Mouse (Mus musculus): ENCODE measurements around the gene Sema3a. TPM values are rescaled to one million over a fixed set of nuclear protein-coding genes. Genes with fewer than 3 reads are reported as not detected.

The Sema3a gene
- polyA plus RNA-seq, 1 experiment from 2014 or later: 24.9 TPM

DNA sequence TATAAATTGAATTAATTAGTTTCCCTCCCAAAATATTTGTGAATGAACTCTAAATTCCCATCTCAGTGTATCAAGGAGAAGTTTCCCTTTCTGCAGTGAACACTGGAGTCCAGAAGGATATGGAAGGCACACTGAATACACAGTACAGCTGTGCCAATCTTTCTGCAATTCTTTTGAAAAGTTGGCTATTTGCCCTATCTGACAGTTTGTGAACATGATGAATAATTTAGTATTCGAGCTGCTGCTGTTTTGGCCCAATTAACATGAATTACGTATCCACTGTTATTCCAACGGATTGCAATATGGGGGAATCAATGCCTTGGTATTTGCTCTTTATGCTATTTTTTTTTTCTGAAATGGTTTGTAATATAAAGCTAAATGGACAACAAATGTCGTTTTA lies 254.0 kb downstream of the Sema3a start:
- Histone ChIP-seq H3K27ac (ENCODE audit: low read depth) (no peak overlapping the region), H3K36me3 (ENCODE audit: control insufficient read depth, insufficient read depth, low read length) (no peaks in the 10 kb centered on the region), H3K4me1 (replicated peaks; ENCODE audit: control insufficient read depth, insufficient read depth, low read length) (no peaks in the 10 kb centered on the region), H3K4me2 (ENCODE audit: low read length) (no peak overlapping the region), H3K9ac (ENCODE audit: low read length) (no peak overlapping the region), H3K4me3 (ENCODE audit: low read depth, low read length) (no peak overlapping the region), H3K9me3 (ENCODE audit: control insufficient read depth, low read length) (no peaks in the 10 kb centered on the region), H3K27me3 (replicated peaks; ENCODE audit: control insufficient read depth, insufficient read depth, low read length) (no peaks in the 10 kb centered on the region)
- DNase-seq (ENCODE audit: low spot score) (no peak), ATAC-seq (replicated peaks; ENCODE audit: low FRiP score, low TSS enrichment, low read depth) (no peak)
- 81% methylated on average over 4 of the region's 4 CpGs for WGBS

DNA sequence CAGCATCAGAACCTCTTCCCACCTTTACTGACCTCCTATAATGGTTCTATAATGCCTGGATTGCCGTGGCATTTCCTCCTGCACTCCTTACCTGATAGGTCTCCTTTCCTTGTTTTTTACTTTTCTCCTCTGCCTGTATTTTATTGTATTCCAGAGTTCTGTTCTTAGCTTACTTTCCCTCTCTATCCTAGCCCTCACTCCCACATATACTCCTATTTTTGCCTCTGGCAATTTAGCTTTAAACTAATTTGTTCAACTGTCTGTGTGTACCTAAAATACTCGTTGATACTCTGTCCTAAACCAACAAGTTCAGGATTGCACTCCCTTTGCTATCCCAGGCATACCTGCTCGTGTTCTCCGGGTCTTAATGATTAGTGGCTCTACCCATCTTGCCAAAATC lies 258.8 kb downstream of the Sema3a start:
- Histone ChIP-seq H3K27ac (ENCODE audit: low read depth) (no peak overlapping the region), H3K4me1 (replicated peaks; ENCODE audit: control insufficient read depth, insufficient read depth, low read length) (no peaks in the 10 kb centered on the region), H3K36me3 (ENCODE audit: control insufficient read depth, insufficient read depth, low read length) (no peaks in the 10 kb centered on the region), H3K4me2 (ENCODE audit: low read length) (no peak overlapping the region), H3K9ac (ENCODE audit: low read length) (no peak overlapping the region), H3K27me3 (replicated peaks; ENCODE audit: control insufficient read depth, insufficient read depth, low read length) (no peaks in the 10 kb centered on the region), H3K4me3 (ENCODE audit: low read depth, low read length) (no peak overlapping the region), H3K9me3 (ENCODE audit: control insufficient read depth, low read length) (no peaks in the 10 kb centered on the region)
- ATAC-seq (replicated peaks; ENCODE audit: low FRiP score, low TSS enrichment, low read depth) (no peak), DNase-seq (ENCODE audit: low spot score) (no peak)
- WGBS: 78% methylated on average over 4 of the region's 4 CpGs

DNA sequence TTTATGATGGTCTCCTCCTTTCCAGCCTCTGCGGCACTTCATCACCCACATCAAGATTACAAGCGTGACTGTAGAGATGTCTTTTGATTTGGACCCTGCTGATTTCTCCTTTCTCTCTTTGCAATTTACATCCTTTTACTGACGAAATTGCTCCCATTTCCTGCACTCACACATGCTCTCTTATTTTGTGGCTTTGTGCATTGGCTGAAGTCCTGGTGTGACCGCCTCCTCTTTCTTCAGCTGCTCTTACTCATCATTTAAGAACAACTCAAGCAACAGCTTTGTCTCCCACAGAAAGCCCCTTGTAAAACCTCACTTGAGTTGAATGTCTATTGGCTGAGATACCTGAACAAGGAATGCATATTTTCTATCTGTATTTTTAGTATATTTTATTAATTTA lies 259.5 kb downstream of the Sema3a start:
- WGBS: 74% methylated on average over 4 of the region's 4 CpGs
- no peak overlapping the region for H3K27ac ChIP-seq (ENCODE audit: low read depth)
- H3K36me3 ChIP-seq (ENCODE audit: control insufficient read depth, insufficient read depth, low read length): no peaks in the 10 kb centered on the region
- no peaks in the 10 kb centered on the region for H3K9me3 ChIP-seq (ENCODE audit: control insufficient read depth, low read length)
- no peak overlapping the region for H3K9ac ChIP-seq (ENCODE audit: low read length)
- no peak overlapping the region for H3K4me3 ChIP-seq (ENCODE audit: low read depth, low read length)
- H3K4me1 ChIP-seq (replicated peaks; ENCODE audit: control insufficient read depth, insufficient read depth, low read length): no peaks in the 10 kb centered on the region
- no peaks in the 10 kb centered on the region for H3K27me3 ChIP-seq (replicated peaks; ENCODE audit: control insufficient read depth, insufficient read depth, low read length)
- ATAC-seq (replicated peaks; ENCODE audit: low FRiP score, low TSS enrichment, low read depth) (no peak), DNase-seq (ENCODE audit: low spot score) (no peak)
- H3K4me2 ChIP-seq (ENCODE audit: low read length): no peak overlapping the region

DNA sequence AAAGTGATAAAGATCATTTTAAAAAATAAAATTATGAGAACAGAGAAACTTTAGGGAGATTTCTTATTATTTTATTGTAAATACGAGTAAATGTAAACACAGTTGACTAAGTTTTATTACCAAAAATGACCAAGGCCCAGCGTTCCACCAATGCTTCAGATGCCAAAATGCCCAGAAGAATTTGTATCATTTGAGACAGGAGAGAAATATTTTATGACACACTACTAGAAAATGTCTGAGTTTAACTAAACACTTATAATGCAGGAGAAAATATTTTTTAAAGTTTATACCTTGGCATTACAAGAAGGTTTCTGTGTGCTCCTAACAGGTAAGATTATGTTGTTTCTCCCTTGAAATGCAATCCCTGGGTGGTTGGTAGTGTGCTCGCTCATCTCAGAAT lies 261.4 kb downstream of the Sema3a start:
- Histone ChIP-seq H3K4me3 (ENCODE audit: low read depth, low read length) (no peak overlapping the region), H3K27ac (ENCODE audit: low read depth) (no peak overlapping the region), H3K36me3 (ENCODE audit: control insufficient read depth, insufficient read depth, low read length) (no peaks in the 10 kb centered on the region), H3K27me3 (replicated peaks; ENCODE audit: control insufficient read depth, insufficient read depth, low read length) (no peaks in the 10 kb centered on the region), H3K4me2 (ENCODE audit: low read length) (no peak overlapping the region), H3K9ac (ENCODE audit: low read length) (no peak overlapping the region), H3K9me3 (ENCODE audit: control insufficient read depth, low read length) (no peaks in the 10 kb centered on the region), H3K4me1 (replicated peaks; ENCODE audit: control insufficient read depth, insufficient read depth, low read length) (no peaks in the 10 kb centered on the region)
- 68% methylated on average over 3 of the region's 3 CpGs for WGBS
- no peak for ATAC-seq (replicated peaks; ENCODE audit: low FRiP score, low TSS enrichment, low read depth)
- DNase-seq (ENCODE audit: low spot score): no peak

DNA sequence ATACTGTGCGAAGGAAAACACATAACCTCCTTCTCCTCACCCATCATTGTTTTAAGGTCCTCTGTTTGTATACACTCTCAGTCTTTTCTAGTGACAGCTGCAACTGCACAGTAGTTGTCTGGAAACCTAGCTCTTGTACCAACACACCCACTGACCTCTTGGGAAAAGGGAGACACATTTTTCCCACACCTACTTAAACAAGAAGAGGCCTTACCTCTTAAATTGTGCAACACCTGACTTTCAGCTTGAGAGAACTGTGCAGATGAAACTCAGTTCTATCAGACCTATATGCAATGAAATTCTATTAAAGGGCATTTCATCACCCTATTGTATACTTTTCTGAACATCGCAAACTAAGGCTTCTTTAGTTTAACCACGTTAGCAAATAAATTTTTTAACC lies 262.5 kb downstream of the Sema3a start:
- DNase-seq (ENCODE audit: low spot score): no peak
- H3K4me1 ChIP-seq (replicated peaks; ENCODE audit: control insufficient read depth, insufficient read depth, low read length): no peaks in the 10 kb centered on the region
- H3K36me3 ChIP-seq (ENCODE audit: control insufficient read depth, insufficient read depth, low read length): no peaks in the 10 kb centered on the region
- H3K9me3 ChIP-seq (ENCODE audit: control insufficient read depth, low read length): no peaks in the 10 kb centered on the region
- H3K9ac ChIP-seq (ENCODE audit: low read length): no peak overlapping the region
- WGBS: 72% methylated on average over 3 of the region's 3 CpGs
- H3K4me3 ChIP-seq (ENCODE audit: low read depth, low read length): no peak overlapping the region
- no peak overlapping the region for H3K27ac ChIP-seq (ENCODE audit: low read depth)
- no peaks in the 10 kb centered on the region for H3K27me3 ChIP-seq (replicated peaks; ENCODE audit: control insufficient read depth, insufficient read depth, low read length)
- no peak overlapping the region for H3K4me2 ChIP-seq (ENCODE audit: low read length)
- ATAC-seq (replicated peaks; ENCODE audit: low FRiP score, low TSS enrichment, low read depth): no peak

DNA sequence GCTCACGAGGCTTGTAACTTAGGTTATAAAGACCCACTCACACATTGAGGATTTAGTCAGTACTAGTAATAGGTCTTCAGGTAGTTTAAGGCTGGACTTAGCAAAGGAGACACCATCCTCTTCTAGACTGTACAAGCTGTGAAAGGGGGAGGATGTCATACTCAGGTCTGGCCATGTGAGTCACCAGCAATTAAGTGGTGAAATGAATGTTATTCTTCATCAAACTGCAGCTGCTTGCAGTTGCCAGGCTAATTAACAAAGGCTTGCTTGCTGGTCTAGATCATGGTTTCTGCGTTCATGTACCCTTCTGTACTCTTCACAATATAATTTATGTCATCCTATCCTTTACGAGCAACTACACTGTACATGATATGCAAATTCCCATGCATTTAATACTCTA lies 264.8 kb downstream of the Sema3a start:
- no peak for DNase-seq (ENCODE audit: low spot score)

DNA sequence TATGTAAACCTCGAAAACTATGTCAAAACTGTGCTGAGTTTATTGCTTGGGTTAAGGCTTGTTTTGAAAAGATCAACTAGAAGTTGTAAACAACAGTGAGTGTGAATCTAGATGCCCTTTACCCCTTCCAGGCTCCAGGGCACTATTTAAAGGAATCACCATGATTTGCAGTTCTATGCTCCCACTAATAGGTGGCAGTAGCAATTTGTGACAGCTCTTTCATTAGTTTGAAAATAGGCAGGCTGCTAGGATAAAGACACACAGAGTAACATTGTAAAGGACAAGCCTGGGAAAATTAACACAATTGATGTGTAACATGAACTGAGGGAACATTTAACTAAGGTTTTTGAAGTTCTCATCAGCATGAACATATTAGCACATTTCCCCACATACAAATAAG lies 280.2 kb downstream of the Sema3a start:
- Histone ChIP-seq H3K27ac (ENCODE audit: low read depth) (no peak overlapping the region), H3K4me2 (ENCODE audit: low read length) (no peak overlapping the region), H3K9me3 (ENCODE audit: control insufficient read depth, low read length) (no peaks in the 10 kb centered on the region), H3K4me1 (replicated peaks; ENCODE audit: control insufficient read depth, insufficient read depth, low read length) (no peaks in the 10 kb centered on the region), H3K9ac (ENCODE audit: low read length) (no peak overlapping the region), H3K4me3 (ENCODE audit: low read depth, low read length) (no peak overlapping the region), H3K36me3 (ENCODE audit: control insufficient read depth, insufficient read depth, low read length) (no peaks in the 10 kb centered on the region), H3K27me3 (replicated peaks; ENCODE audit: control insufficient read depth, insufficient read depth, low read length) (no peaks in the 10 kb centered on the region)
- 29% methylated on average over 1 of the region's 1 CpGs for WGBS
- ATAC-seq (replicated peaks; ENCODE audit: low FRiP score, low TSS enrichment, low read depth): no peak
- no peak for DNase-seq (ENCODE audit: low spot score)

More for the DNA sequence above, 264.8 kb downstream of the Sema3a start:
- no peaks in the 10 kb centered on the region for H3K9me3 ChIP-seq (ENCODE audit: control insufficient read depth, low read length)
- no peak overlapping the region for H3K9ac ChIP-seq (ENCODE audit: low read length)
- H3K36me3 ChIP-seq (ENCODE audit: control insufficient read depth, insufficient read depth, low read length): no peaks in the 10 kb centered on the region
- no peaks in the 10 kb centered on the region for H3K27me3 ChIP-seq (replicated peaks; ENCODE audit: control insufficient read depth, insufficient read depth, low read length)
- no peak for ATAC-seq (replicated peaks; ENCODE audit: low FRiP score, low TSS enrichment, low read depth)
- 82% methylated on average over 3 of the region's 3 CpGs for WGBS
- no peak overlapping the region for H3K27ac ChIP-seq (ENCODE audit: low read depth)
- H3K4me2 ChIP-seq (ENCODE audit: low read length): no peak overlapping the region
- H3K4me3 ChIP-seq (ENCODE audit: low read depth, low read length): no peak overlapping the region
- no peaks in the 10 kb centered on the region for H3K4me1 ChIP-seq (replicated peaks; ENCODE audit: control insufficient read depth, insufficient read depth, low read length)

DNA sequence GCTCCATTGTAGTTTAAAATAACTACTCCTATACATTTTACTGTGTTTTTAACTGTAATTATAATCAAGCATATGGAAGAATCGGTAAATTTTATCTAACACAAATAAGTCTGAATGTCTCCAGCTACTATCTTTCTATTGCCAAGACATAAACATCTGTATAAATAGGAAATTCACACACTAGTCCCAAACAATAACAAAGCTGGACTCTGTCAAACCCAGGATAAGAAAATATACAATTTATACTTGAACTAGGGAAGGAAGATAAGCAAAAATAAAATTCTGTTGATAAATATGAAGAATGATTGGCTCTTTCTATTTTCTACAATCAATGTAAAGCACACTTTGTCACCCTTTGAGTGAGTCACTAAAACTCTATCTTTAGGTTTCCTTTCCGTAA lies 280.9 kb downstream of the Sema3a start:
- 58% methylated on average over 2 of the region's 2 CpGs for WGBS
- ATAC-seq (replicated peaks; ENCODE audit: low FRiP score, low TSS enrichment, low read depth) (no peak), DNase-seq (ENCODE audit: low spot score) (no peak)
- Histone ChIP-seq H3K4me3 (ENCODE audit: low read depth, low read length) (no peak overlapping the region), H3K27ac (ENCODE audit: low read depth) (no peak overlapping the region), H3K27me3 (replicated peaks; ENCODE audit: control insufficient read depth, insufficient read depth, low read length) (no peaks in the 10 kb centered on the region), H3K9ac (ENCODE audit: low read length) (no peak overlapping the region), H3K36me3 (ENCODE audit: control insufficient read depth, insufficient read depth, low read length) (no peaks in the 10 kb centered on the region), H3K4me2 (ENCODE audit: low read length) (no peak overlapping the region), H3K4me1 (replicated peaks; ENCODE audit: control insufficient read depth, insufficient read depth, low read length) (no peaks in the 10 kb centered on the region), H3K9me3 (ENCODE audit: control insufficient read depth, low read length) (no peaks in the 10 kb centered on the region)

DNA sequence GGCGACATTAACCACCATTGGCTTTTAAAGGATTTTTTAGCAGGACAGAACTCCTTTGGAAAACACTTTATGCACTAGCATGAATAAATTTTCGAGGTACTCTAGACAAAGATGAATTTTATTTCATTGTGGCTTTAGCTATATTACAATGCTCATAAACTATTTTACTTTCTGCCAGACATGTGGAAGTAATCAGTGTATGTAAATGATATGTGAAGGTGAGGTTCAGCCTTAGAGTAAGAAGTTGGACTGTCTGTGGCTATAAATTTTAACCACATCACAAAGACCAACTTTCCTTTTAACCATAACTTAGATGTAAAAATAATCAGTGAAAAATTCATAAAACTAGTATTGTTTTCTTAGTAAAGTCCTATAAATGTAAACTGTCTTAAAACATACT lies 286.7 kb downstream of the Sema3a start:
- DNase-seq (ENCODE audit: low spot score) (no peak), ATAC-seq (replicated peaks; ENCODE audit: low FRiP score, low TSS enrichment, low read depth) (no peak)
- Histone ChIP-seq H3K4me1 (replicated peaks; ENCODE audit: control insufficient read depth, insufficient read depth, low read length) (no peaks in the 10 kb centered on the region), H3K36me3 (ENCODE audit: control insufficient read depth, insufficient read depth, low read length) (no peaks in the 10 kb centered on the region), H3K27me3 (replicated peaks; ENCODE audit: control insufficient read depth, insufficient read depth, low read length) (no peaks in the 10 kb centered on the region), H3K4me3 (ENCODE audit: low read depth, low read length) (no peak overlapping the region), H3K27ac (ENCODE audit: low read depth) (no peak overlapping the region), H3K4me2 (ENCODE audit: low read length) (no peak overlapping the region), H3K9me3 (ENCODE audit: control insufficient read depth, low read length) (no peaks in the 10 kb centered on the region), H3K9ac (ENCODE audit: low read length) (no peak overlapping the region)
- 72% methylated on average over 2 of the region's 2 CpGs for whole genome bisulfite sequencing

Data from intestine, embryonic 14.5 days (tissue).